Mouse (Mus musculus) layer of hippocampus, adult 9-11 months (tissue): ENCODE measurements around the gene Thbs3.
A peak's percentile ranks its signal among the peaks of the same experiment; 100 is the strongest.

Experiments used
- DNase-seq: peaks from one replicate; pipeline ENCODE4 v3.0.0; 2022

Gene Thbs3

DNA sequence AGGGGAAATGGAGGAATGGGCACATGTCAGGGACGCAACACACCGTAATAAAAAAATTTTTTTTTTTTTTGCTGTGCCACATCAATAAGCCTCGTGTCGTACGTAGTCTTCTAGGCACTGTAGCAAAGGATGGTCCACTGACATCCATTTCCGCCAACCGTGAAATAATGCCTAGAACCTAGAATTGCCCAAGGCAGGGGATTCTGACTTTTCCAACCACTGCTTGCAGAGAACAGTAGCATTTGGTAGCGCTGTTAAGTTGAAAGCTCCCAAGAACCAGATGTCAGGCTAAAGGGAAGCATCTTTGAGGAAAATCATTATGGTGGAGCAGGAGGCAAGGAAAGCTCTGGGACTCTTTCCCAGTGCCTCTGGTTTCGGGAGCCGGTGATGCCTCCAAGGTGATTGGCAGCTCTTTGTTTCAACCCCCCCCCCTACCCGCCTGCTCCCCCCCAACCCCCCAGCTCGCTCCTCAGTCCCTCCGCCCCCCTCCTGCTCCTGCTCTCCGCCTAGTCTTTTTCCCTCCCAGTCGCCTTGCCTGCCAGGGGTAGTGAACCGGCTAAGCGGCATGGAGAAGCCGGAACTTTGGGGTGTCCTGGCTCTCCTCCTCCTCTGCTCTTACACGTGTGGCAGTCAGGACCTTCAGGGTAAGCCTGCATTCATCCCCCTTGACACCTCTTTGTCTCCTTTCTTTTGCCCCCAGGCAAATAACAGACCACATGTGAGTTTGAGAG, at the start of gene Thbs3:
Gene Thbs3, plus strand, starts transcription at position 500 of the 731 bp plus-strand sequence.
- DNase-seq, result no peak

DNA sequence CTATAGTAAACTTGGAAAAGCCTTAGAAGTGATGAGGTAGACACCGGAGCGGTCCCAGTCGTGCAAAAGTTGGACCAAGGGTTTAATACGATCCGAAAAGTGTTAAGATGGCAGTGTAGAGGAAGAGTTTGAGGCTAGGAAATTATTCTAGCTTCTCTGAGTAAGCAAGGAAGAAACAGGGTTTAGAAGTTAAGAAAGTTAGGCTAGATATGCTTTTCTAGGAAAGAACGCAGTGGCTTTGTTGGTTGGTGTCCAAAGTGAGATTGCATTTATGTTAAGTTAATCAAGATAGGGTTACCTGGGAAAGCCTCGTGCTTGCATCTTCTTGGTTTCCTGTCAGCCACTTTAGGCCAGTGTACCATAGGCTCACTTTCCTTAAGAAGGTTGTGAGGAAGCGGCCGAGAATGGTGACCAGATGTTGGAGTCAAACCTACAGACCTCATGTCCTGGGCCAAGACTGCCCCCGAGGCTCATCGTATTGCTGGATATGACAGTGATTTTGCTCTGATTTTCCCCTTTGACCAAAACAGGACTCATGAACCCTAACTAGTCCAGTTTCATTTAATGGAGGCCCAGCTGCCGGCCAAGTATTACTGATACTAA, 49.6 kb upstream of the Thbs3 start:
- DNase-seq, result no peak

DNA sequence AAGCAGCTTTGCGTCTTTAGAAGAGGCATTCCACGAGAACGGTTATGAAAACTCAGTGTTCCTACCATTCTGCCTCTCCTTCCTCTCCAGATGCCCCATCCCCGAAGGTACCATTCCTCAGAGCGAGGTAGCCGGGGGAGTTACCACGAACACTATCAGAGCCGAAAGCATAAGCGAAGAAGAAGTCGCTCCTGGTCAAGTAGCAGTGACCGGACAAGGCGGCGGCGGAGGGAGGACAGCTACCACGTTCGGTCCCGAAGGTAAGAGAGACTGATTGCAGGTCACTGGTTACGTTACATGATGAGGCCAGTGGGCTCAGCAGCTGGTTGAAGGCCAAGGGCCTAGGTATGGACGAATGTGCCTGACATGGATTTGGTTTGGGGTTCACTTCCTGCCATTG, 48.0 kb upstream of the Thbs3 start:
- no peak for DNase-seq

DNA sequence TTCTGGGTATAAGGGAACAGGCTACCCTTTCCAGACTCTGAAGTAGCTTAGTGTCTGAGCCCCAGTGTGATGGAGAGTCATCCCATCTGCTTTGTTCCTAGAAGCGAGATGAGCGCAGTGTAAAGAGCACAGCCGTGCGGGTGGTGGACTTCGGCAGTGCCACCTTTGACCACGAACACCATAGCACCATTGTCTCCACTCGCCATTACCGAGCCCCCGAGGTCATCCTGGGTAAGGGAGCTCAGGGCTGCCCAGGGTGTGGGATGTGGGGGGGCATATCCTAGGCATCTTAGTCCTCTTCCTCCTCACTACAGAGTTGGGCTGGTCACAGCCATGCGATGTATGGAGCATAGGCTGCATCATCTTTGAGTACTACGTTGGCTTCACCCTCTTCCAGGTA, 40.1 kb upstream of the Thbs3 start:
- no peak for DNase-seq

DNA sequence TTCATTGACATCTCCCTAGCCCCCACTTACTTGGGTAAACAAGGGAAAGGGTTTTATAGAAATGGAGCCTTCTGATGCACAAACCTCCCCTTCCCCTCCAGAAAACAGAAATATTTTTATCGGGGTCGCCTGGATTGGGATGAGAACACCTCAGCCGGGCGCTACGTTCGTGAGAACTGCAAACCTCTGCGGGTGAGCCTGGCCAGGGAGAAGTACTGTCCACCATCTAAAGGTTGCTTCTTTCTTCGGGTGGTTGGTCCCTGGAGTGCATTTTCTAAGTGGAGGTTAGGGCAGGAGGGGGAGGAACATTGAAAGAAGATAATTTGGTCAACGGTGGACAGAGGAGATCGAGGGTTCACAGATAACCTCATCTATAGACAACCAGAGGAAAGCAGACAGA, 39.4 kb upstream of the Thbs3 start:
- no peak for DNase-seq

DNA sequence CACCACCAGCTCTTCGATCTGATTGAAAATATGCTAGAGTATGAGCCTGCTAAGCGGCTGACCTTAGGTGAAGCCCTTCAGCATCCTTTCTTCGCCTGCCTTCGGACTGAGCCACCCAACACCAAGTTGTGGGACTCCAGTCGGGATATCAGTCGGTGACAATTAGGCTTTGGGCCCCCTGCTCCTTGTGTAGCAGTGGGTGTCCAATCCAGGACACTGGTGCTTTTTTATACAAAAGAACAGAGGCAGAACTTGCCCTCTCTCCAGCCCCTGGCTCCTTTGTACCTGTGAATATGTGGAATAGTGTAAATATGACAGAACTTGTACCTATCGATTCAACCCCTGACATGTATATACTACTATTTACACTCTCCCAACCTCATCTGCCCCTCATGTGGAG, 38.6 kb upstream of the Thbs3 start:
- no peak for DNase-seq

DNA sequence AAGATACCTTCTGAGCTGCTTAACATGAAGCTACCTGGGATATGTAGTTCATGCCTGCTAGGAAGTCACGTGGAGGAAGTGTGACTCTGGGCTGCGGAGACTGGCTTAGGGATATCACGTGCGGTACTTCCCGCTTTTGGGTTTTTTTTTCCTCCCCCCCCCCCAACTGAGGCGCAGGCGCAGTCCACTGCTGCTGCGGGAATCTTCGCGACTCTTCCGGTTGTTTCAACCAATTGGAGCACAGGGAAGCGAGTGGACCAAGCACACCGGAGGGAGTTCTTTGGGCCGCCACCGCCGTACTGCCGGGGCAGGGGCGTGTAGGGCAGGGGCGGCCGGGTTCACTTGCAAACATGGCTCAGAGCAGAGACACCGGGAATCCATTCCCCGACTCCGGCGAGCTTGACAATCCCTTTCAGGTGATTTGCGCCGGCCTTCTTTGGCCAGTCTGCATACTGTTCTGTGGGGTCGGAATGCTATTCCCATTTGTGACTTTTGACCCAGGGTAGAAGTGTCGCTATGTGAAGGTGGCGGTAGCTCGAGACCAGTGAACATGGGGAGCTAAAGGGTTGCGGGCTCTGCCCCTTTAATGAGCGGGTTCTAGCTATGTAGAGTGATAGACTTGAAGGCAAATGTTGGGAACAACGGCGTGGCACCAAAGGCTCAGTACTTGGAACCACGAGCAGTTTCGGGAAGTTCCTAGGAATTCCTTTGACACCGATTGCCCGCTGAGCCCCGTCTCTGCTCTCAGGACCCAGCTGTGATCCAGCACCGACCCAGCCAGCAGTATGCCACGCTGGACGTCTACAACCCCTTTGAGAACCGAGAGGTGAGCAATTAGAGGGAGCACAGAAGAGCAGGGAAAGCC, 37.5 kb upstream of the Thbs3 start, which contains the start of gene Scamp3:
Gene Scamp3, plus strand, starts transcription at position 232 of the 865 bp plus-strand sequence.
- peak; percentile 96 for DNase-seq

DNA sequence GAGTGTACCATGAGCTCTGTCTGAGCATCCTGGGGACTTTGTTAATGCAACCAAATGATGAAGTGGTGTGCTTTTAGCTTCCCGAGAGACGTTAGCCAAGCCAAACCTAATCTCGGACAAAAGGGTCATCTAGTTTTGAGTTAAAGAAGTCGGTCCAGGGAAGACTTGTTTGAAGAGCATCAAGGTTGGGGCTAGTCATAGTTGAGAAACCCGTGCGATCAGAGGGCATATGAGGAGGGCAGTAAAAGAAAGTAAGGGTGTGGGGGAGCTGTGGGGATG, 36.9 kb upstream of the Thbs3 start:
- DNase-seq, result no peak

DNA sequence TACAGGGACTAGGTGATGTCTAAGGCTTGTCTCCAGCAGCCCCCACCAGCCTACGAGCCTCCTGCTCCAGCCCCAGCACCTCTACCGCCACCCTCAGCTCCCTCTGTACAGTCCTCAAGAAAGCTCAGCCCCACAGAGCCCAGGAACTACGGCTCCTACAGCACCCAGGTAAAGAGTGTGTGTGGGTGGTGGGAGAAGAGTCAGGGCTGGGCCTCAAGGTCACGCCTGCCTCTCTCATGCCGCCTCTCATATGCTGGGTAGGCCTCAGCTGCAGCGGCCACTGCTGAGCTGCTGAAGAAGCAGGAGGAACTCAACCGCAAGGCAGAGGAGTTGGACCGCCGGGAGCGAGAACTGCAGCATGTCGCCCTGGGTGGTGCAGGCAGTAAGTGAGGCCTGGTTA, 35.9 kb upstream of the Thbs3 start:
- DNase-seq, result no peak

DNA sequence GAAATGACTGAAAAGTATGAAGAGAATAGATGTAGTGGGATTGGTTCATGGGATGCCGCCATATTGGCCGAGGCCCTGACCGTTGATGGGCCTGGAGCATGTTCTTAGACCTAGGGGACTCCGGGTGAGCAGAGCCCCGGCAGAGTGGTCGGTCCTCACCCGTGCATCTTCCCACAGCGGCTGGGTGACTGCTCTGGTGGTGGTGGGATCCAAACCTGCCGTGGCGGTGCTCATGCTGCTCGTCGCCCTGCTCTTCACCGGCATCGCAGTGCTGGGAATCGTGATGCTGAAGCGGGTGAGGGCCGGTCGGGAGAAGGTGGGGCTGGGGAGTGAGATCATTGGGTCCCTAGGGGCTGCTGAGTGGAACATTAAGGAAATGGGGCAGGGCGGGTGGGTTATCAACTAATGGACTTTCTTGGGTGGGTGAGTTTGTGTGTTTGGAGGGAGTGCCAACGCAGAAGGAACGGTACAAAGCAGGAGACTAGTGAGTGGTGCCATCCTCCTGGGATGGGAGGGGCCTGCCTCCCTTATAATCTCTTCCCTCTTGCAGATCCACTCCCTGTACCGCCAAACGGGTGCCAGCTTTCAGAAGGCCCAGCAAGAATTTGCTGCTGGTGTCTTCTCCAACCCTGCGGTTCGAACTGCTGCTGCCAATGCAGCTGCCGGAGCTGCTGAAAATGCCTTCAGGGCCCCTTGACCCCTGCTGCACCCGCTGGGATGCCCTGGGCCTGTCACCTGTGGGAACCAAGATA, 33.1 kb upstream of the Thbs3 start:
- DNase-seq, result no peak

DNA sequence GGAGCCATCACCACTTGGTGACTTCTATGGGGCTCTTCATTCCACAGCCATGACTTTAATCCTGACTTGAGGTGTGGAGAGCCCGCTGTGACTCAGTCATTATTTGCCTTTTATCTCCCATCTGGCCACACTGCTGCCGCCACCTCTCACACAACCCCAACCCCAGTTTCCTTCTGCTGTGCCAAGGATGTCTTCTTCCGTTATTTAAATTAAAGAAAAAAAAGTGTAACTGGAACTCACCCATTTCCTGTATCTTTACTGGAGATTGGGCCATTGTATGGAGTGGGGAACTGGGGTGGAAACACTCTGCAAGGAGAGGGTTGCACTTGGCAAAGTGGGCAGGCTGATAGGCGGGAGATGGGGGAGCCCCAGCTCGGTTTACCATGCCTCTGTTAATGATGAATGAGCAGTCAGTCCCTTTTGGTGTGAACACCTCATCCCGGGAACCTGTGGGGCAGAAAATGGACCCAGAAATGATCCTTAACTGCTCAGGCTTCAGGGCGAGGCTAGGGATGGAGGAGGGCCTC, 32.4 kb upstream of the Thbs3 start:
- no peak for DNase-seq

DNA sequence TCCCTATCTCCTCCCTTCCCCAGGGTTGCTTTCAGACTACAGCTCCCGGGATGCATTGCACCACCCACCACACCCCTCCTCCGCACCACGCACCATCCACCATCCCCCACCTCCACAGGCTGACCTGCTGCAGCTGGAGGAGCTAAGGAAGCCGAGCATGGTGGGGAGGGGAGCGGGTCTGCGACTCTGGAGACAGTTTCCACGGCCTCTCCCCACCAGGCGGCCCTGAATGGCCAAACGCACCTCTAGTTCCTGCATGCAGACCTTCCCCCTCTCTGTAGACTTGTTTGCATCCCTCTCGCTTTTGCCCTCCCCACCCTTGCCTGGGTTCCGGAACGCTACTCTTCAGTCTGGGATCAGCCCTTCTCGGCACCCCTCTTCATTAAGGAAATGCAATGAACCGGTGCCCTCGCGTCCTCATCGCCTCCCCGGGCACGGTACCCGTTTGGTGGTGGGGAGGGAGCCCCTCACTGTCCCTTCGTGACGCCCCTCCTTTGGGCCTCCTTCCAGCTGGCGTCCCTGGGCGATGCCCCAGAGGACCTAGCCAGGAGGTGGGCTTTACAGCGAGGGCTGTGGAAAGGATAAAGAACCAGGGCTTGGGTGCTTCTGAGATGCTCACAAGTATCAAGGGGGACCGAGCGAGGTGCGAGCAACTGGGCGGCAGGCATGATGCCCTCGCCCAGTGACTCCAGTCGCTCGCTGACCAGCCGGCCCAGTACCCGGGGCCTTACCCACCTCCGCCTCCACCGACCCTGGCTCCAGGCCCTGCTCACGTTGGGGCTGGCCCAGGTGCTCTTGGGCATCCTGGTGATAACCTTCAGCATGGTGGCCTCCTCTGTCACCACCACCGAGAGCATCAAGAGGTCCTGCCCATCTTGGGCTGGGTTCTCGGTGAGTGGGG, 31.7 kb upstream of the Thbs3 start, which contains the start of gene Fam189b:
Gene Fam189b, plus strand, starts transcription at position 86 of the 901 bp plus-strand sequence.
- DNase-seq, result peak; percentile 93

DNA sequence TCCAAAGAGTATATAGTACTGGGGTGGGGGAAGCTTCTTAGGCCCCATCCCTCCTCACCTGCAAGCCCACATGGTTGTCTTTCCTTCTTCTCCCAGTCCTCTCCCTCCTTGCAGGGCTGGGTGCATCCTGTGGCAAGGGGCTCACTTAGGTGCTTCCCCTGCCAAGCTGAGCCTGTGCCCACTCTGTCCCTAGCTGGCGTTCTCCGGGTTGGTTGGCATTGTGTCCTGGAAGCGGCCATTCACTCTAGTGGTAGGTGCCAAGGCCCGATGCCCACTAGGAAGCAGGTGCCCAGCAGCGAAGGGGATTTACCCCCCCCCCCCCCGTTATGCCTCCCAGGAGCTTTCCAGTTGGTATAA, 31.0 kb upstream of the Thbs3 start:
- DNase-seq, result no peak

DNA sequence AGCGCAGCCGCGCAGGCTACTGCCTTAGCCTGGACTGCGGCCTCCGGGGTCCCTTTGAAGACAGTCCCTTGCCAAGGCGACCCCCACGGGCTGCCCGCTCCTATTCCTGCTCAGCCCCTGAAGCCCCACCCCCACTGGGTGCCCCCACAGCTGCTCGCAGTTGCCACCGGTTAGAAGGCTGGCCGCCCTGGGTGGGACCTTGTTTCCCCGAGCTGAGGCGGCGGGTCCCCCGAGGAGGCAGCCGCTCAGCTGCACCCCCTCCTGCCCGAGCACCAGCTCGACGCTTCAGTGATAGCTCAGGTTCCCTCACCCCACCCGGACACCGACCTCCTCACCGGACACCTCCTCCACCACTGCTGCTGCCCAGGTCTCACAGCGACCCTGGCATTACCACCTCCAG, 27.8 kb upstream of the Thbs3 start:
- DNase-seq, result no peak

DNA sequence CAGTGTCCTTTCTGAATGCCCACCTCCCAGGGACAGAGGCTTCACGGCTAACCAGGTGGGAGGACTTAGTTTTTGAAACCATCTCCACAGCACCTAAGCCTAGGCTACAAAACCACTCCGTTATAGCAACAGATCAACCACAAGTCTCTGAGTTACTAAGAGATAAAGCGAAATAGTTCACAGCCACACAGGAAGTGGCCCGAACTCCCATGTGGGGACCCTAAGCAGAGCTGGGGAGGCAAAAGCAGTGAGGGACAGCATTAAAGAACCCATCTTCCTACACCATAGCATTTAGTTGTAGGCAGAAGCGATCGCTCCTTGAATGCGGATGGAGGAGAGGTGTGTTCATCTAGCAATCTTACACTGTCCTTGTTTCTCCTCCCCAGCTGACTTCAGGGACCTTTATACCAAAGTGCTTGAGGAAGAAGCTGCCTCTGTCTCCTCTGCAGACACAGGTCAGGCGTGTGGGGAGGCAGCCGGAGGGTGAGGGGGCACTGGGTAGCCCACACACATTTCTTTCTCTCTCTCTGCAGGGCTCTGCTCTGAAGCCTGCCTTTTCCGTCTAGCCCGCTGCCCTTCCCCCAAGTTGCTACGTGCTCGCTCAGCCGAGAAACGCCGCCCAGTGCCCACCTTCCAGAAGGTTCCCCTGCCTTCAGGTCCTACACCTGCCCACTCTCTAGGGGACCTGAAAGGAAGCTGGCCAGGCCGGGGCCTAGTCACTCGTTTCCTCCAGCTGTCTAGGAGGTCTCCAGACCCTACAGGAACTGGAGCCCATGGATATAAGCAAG, 27.1 kb upstream of the Thbs3 start:
- no peak for DNase-seq

DNA sequence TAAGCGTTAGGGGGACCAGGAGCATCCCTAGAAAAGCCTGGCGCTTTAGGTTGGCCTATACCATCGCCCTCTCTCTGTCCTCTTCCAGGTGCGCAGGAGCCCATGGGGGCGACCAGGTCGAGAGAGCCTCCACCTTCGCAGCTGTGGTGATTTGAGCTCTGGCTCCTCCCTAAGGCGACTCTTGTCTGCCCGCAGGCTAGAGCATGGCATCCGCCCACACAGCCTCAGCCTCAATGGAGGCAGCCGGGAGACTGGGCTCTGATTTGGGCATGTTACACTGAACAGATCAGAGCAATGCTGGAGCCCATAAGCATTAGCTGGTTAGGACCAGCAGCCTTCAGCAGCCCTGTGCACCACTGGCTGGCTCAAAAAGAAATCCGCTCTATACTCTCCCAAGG, 26.5 kb upstream of the Thbs3 start:
- DNase-seq, result no peak

DNA sequence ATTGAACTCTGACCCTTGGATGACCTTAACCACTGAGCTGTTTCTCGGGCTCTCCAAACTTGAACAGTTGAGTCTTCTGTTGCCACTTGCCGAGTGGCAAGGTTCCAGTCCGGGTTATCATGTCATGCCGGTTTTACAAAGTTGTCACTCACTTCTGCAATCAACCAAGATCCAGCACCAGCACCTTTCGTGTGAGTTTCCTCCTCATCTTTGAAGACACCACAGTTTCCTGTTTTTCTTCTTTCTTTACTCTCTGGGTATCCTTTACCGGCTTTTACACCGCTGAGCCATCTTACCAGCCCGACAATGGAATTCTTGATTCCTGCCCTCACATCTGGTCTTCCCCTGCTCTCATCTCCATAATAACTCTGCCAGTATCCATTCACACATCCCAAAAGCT, 24.5 kb upstream of the Thbs3 start:
- DNase-seq, result no peak

DNA sequence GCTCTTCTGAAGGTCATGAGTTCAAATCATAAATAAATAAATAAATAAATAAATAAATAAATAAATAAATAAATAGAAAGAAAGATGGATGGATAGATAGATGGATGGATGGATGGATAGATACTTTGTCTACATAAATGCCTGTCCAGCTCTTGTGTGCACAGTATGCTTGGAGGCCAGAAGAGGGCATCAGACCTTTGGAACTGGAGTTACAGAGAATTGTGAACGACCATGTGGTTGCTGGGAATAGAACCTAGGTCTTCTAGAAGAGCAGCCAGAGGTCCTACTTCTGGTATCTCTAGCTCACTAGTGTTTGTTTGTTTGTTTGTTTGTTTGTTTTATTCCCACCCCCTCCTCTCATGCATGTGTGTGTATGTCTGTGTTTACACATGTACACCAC, 21.6 kb upstream of the Thbs3 start:
- no peak for DNase-seq

DNA sequence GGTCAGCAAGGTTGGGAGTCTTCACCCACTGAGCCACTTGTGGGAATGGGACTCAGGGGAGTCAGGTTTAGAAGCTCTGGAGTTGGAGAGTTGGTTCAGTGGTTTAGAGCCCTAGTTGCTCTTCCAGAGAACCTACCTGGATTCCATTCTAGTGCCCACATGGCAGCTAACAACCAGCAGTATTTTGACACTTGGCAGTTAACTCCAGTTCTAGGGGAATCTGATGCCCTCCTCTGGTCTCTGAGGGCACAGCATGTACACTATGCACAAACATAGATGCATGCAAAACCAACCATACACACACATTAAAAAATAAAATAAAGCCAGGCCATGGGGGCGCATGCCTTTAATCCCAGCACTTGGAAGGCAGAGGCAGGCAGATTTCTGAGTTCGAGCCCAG, 21.1 kb upstream of the Thbs3 start:
- no peak for DNase-seq

DNA sequence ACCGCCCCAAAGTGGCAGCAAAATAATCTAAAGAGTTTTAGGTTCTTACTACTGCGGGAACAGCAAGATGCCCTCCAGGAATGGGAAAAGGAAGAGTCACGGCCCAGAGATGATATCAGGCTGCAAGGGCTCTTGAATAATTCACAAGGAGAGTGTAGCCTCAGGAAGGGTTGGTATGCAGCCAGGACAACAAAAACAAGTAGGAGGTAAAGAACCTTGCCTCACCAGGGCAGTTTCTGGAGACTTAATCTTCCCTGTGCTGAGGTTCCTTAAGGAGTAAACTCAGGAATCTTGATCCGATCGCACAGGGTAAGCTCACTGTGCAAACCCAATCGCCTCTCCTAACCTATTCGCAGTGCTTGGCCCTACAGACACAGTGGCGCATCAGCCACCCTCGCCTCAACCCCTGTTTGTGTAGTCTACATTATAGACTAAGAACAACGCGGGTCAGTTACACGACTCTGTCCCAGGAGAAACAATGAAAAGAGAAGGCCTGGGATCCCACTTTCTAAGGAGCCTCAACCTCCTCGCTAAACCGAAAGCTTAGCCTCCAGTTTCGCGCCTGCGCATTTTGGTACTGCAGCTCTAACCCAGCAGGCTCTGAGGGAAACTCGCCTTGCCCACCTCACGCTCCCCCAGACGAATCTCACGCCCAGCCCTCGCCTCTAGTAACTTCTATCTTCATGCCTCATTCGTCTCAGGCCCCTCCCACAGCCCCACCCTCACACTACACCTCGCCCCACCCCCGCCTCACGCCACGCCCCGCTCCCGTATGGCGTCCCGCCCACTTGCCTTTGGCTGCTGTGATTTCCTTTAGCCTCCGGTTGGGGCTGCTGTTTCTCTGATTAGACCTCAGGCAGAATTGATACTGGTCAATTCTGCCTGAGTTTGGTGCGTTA, 18.8 kb upstream of the Thbs3 start:
- peak; percentile 92 for DNase-seq
